Mouse (Mus musculus) right cerebral cortex, postnatal 10 days (tissue): Measurements from ENCODE around the gene Nr1d2.
"Not testable (repeated sequence)": the region's sequence is repeated elsewhere in the genome, so short reads cannot be mapped to it uniquely, and the experiment has no call there.

Experiments
- DNase-seq, 2 experiments: peaks; one replicate each; pipeline ENCODE4 v3.0.0; 2021; ENCODE audit warnings: low spot score in 2 of 2

The Nr1d2 gene

DNA sequence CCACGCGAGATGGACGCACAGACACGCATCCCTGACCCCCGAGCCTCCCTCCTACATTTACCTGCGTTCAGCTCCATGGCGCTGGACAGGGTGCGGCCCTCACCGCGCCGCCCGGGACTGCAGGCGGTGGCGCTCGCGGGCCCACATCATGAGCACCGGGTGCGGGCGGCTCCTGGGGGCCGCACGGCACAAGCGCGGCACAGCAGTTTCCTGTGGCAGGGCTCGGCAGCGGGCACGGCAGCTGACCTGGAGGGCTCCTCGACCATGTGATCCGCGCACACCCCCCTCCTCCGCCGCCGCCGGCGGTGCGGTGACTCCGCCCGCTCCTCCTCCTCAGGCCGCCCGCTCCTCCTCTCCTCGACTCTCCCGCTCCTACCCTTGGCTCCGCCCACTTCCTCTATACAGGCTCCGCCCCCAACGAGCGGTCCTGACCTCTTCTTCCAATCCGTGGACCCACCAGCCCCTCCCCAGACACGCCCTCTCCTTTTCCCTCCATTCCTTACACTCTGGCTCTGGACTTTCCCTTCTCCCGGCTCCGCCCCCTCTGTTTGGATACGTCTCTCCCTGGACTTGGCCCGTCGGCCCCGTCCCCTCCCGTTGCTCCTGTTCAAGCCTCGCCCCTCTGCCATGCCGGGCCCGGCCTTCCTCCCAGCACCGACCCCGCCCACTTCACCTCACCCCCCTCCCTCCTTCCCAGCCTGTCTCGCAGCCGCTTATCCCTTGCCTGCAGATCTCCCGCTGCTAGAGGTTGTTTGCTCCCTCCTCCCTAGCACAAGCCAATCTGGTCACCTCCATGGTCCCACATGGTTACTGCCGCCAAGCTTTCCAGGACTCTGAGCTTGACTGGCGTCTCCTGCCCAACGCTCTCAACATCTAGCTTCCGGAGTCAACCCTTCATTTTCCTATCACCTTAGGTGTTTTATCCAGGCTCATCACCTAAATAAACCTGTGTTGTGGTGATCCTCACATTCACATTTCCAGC is at the start of gene Nr1d2:
TSS of gene Nr1d2 (minus strand) at position 378 of the 982 bp plus-strand sequence.
- DNase-seq = peak; percentile 98

DNA sequence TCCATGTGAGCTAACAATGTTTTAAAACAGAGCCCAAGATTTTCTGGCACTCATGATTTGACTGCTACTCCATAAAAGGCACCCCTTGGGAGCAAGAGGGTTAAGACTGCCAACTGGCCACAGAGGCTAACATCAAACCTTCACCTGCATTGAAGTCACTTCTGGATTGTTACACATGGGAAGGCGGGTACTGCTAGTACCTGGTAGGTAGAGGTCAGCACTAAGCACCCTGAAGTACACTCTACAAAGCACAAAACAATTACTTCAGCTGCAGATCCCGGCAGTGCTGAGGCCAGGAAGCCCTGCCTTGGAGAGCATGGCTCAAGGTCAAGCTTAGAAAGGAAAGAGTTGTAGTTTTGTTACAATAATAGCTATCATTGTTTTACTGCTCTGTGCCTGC is 48.5 kb upstream of the Nr1d2 start:
- DNase-seq = no peak

GRCm38 (mm10) chr14:18286441-18286840 is 47.5 kb upstream of the Nr1d2 start:
- DNase-seq = no peak

GRCm38 (mm10) chr14:18285476-18285875 is 46.5 kb upstream of the Nr1d2 start:
- no peak for DNase-seq

GRCm38 (mm10) chr14:18284581-18284980 is 45.7 kb upstream of the Nr1d2 start:
- no peak for DNase-seq

DNA sequence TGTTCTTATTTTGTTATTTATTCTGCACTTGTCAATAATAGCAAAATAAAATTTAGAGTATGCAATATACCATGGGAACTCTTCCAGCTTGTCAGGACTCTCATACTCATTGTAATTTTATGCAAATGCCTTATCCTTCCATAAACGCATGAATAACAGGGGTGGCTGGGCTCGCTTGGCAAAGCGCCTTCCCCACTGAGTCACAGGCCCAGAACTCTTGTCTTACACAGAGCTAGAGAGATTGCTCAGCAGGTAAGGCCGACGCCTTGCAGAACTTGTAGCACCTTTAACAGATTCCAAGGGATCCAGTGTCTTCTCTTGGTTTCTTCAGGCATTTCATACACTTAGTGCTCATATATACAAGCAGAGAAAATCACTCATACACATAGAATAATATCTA is 41.4 kb upstream of the Nr1d2 start:
- DNase-seq = no peak

DNA sequence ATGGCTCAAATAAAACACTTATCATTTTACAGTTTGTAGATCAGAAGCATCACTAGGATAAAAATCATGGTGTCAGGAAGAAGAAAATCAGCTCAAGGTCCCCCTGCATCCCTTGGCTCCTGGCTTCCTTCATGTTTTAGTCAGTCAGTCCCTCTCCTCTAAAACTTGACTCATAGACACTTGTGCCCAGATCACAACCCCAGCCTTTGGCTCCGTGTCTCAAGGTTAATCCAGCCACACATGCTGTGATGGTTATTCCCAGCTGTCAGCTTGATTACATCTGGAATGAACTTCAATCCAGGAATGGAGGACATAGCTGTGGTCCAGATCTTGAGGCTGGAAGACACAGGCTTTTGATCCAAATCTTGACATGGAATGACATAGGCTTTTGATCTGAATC is 35.6 kb upstream of the Nr1d2 start:
- DNase-seq = no peak

- DNase-seq = no peak
Observed at GRCm38 (mm10) chr14:18271666-18272065, 32.7 kb upstream of the Nr1d2 start.

- peak; percentile 99 for DNase-seq
Observed at GRCm38 (mm10) chr14:18270529-18271441, 31.9 kb upstream of the Nr1d2 start, which contains the start of the genes Nkiras1 and Rpl15. Nkiras1 (plus strand) TSS chr14:18271136. Rpl15 (minus strand) TSS chr14:18271391.

- DNase-seq = peak in 1 of 2 experiments; percentile 43
Observed at GRCm38 (mm10) chr14:18269947-18270528, 31.1 kb upstream of the Nr1d2 start.

DNA sequence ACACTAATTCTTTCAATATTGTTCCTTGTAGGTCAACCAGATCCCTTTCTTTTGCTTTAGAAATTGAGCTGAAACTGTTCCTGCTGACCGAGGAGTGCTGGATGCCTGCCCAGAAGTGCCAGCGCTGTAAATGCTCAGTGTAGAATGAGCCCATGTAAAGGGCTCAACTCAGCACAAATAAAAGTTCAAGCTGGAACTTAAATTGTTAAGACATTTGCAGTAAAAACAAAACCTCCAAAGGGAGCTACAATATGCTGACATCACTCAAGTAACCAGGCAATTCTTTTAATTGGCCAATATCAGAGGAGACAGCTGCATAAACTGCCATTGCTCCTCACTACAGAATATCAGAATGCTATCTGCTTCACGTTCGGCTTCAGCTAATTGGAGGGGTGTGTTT is 24.5 kb upstream of the Nr1d2 start:
- DNase-seq = peak; percentile 71 to 72

DNA sequence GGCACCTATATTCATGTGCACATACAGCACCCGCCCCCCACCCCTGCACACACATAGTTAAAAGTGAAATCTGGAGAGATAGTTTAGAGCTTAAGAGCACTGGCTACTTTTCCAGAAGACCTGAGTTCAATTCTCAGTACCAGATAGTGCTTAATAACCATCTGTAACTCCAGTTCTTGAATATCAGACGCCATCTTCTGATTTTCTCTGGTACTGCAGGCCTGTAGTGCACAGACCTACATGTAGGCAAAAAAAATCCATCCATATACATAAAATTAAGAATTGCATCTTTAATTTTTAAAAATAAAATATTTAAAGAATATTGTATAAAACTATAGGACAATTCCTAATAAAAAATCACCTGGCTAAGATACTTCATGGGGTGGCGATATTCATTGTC is 22.3 kb upstream of the Nr1d2 start:
- DNase-seq = no peak

DNA sequence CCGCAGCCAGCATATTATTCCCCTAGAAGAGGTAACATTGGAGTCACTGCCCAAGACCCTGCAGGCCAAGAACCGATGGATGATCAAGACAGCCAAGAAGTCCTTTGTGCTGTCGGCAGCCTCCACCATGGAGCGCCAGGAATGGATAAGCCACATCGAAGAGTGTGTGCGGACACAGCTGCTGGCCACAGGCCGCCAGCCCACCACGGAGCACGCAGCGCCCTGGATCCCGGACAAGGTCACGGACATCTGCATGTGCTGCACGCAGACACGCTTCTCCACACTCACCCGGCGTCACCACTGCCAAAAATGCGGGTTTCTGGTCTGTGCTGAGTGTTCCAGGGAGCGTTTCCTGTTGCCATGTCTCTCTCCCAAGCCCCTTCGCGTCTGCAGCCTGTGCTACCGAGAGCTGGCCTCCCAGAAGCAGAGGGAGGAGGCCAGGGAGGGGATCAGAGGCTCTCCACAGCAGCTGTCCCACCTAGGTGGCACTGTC is 3.8 kb upstream of the Nr1d2 start:
- DNase-seq = no peak

DNA sequence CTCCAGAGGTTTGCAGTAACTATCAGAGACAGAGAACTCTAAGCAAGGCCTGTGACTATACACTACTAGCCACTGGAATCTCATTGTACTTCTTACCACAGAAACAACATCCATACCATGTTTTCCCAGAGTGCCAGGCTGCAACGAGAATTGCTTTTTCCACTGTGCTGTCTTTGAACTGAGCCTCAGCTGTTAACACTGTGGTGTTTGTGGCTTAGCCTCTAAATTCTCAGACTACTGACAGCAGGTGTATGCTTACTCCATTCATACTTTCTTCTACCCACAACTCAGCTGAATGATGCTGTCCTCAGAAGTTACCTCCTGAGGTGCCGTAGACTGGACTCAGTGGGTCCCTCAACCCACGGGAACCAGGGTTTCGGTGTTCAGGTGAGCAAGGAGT is 2.9 kb upstream of the Nr1d2 start:
- no peak for DNase-seq

- no peak for DNase-seq
Observed at GRCm38 (mm10) chr14:18240132-18240531, 1.2 kb upstream of the Nr1d2 start.

- peak; percentile 98 for DNase-seq
Observed at GRCm38 (mm10) chr14:18238131-18238749, 687 bp downstream of the Nr1d2 start.

DNA sequence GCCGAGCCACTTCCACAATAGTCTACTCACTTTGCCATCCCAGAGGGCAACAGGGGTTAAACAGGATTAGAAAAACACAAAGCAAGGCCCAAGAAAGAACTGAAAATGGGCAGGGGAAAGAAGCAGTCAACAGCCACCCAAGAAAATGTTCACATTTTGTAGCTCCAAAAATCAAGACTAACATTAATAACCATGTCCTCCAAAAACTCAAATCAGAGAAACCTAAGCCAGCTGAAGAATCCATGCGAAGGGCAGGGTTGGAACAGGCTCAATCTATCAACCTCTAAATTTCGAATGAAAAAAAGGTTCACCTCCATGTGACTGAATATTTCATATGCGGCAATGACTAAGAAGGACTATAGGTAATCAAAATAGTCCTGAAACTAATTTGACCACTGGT is 1.5 kb downstream of the Nr1d2 start:
- no peak for DNase-seq

DNA sequence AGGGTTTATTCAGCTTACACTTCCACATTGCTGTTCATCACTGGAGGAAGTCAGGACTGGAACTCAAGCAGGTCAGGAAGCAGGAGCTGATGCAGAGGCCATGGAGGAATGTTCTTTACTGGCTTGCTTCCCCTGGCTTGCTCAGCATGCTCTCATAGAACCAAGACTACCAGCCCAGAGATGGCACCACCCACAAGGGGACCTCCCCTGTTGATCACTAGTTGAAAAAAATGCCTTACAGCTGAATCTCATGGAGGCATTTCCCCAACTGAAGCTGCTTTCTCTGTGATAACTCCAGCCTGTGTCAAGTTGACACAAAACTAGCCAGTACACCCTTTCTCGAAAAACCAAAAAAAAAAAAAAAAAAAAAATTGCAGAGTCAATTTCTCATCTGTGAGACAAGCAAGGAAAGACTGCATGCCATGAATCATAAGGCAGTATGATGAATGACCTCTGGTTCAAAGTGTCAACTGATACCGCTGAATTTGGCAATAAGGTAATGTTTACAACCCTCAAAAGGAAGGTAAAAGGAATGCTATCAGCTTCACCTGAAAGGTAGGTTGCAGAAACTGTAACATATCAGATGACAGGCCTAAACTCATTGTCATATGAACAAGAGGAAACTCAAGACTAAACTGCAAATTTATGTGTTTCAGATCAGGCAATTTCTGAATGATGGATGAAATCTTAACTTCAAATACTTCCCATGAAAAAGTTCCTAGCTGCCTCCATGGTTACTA is 2.3 kb downstream of the Nr1d2 start:
- DNase-seq = not testable (repeated sequence)

- no peak for DNase-seq
Observed at GRCm38 (mm10) chr14:18233981-18234960, 4.7 kb downstream of the Nr1d2 start.
